22 mouse cellular contexts compared by ENCODE assay signal in genomic region chr16:38294685-38295348, GRCm38 (mm10). TPM values are rescaled to one million over a fixed set of nuclear protein-coding genes. Genes with fewer than 3 reads are reported as not detected.
A peak's percentile ranks its signal among the peaks of the same experiment; 100 is the strongest.
DNase-seq lines count a peak whose midpoint lies in the region; ATAC-seq and TF ChIP-seq lines count a peak whose summit lies in the region.
"Had no signal": no experiment of that assay in that cellular context is flagged by ENCODE, and none has a peak within 500 bp of the region (broad histone marks: within the 10 kb centered on the region; RNA-seq: fewer than 3 reads in every experiment).

Gene Nr1i2, minus strand, starts transcription at chr16:38294824.

- TF ChIP-seq EP300 in liver, postnatal 0 days (IDR thresholded peaks at IDR 0.05; ENCODE audit: low read depth), result peak; percentile 39; the same call in 1 of the 2 replicates

- H3K36me3 ChIP-seq in kidney, embryonic 14.5 days (ENCODE audit: control insufficient read depth, insufficient read depth, low read length), result no peaks in the 10 kb centered on the region
- no peaks in the 10 kb centered on the region for H3K36me3 ChIP-seq in intestine, embryonic 16.5 days (ENCODE audit: control insufficient read depth, insufficient read depth, low read length)
- no peaks in the 10 kb centered on the region for H3K36me3 ChIP-seq in liver, postnatal 0 days (replicated peaks; ENCODE audit: insufficient read depth, low read length)
- no peaks in the 10 kb centered on the region for H3K36me3 ChIP-seq in neural tube, embryonic 15.5 days
- H3K36me3 ChIP-seq in limb, embryonic 10.5 days, result no peaks in the 10 kb centered on the region
- H3K36me3 ChIP-seq: embryonic facial prominence, embryonic 13.5 days; forebrain, embryonic 12.5 days; heart, embryonic 13.5 days; midbrain, embryonic 12.5 days had no signal

- no peak within 1 kb of the TSS for H3K27ac ChIP-seq in kidney, embryonic 14.5 days (ENCODE audit: low read depth, low read length)
- peak within 1 kb of the TSS; percentile 94 for H3K27ac ChIP-seq in intestine, embryonic 16.5 days (ENCODE audit: low read length)
- peak within 1 kb of the TSS; percentile 83 for H3K27ac ChIP-seq in liver, postnatal 0 days (ENCODE audit: low read depth)
- H3K27ac ChIP-seq in neural tube, embryonic 15.5 days (replicated peaks), result no peak within 1 kb of the TSS
- no peak within 1 kb of the TSS for H3K27ac ChIP-seq in limb, embryonic 10.5 days
- H3K27ac ChIP-seq: embryonic facial prominence, embryonic 13.5 days; forebrain, embryonic 12.5 days; heart, embryonic 13.5 days; midbrain, embryonic 12.5 days had no signal

- no peak for ATAC-seq in kidney, embryonic 14.5 days (ENCODE audit: low FRiP score, low TSS enrichment)
- peak; percentile 94 for ATAC-seq in intestine, embryonic 16.5 days
- peak; percentile 90 for ATAC-seq in liver, postnatal 0 days
- no peak for ATAC-seq in neural tube, embryonic 15.5 days (ENCODE audit: low FRiP score)
- ATAC-seq: inflammation-experienced regulatory T-cells, adult 6 months had no signal

- H3K4me1 ChIP-seq in kidney, embryonic 14.5 days (ENCODE audit: control insufficient read depth, insufficient read depth, low read length), result peaks cover 7% of the 10 kb centered on the region; the same call in 1 of the 2 replicates
- peaks cover 3% of the 10 kb centered on the region; the same call in 1 of the 2 replicates for H3K4me1 ChIP-seq in intestine, embryonic 16.5 days (ENCODE audit: control insufficient read depth, insufficient read depth, low read length)
- peaks cover 8% of the 10 kb centered on the region; the same call in 1 of the 2 replicates for H3K4me1 ChIP-seq in liver, postnatal 0 days (ENCODE audit: insufficient read depth)
- no peaks in the 10 kb centered on the region for H3K4me1 ChIP-seq in neural tube, embryonic 15.5 days
- H3K4me1 ChIP-seq in limb, embryonic 10.5 days, result no peaks in the 10 kb centered on the region
- H3K4me1 ChIP-seq: embryonic facial prominence, embryonic 13.5 days; forebrain, embryonic 12.5 days; midbrain, embryonic 12.5 days had no signal

- TF ChIP-seq CTCF in liver, postnatal 0 days (IDR thresholded peaks at IDR 0.05; ENCODE audit: low read depth), result no peak

- peak; percentile 67 for DNase-seq in kidney, adult 11 months
- peak; percentile 54 to 85 for DNase-seq in kidney, postnatal 25 days
- DNase-seq in liver, postnatal 0 days, result peak; percentile 55
- no peak for DNase-seq in heart, postnatal 4 days
- no peak for DNase-seq in limb, embryonic 10.5 days (ENCODE audit: low spot score)
- DNase-seq: cerebellum, adult 18-20 months; lung, postnatal 14 days; spleen, adult 18-20 months had no signal

- WGBS in kidney, embryonic 14.5 days, result 57% methylated on average over 7 of the region's 7 CpGs
- 37% methylated on average over 7 of the region's 7 CpGs for WGBS in intestine, embryonic 16.5 days
- WGBS in liver, postnatal 0 days (ENCODE audit: insufficient replicate concordance), result 47% methylated on average over 7 of the region's 7 CpGs
- 74% methylated on average over 7 of the region's 7 CpGs for WGBS in neural tube, embryonic 15.5 days
- WGBS in limb, embryonic 10.5 days, result 81% methylated on average over 7 of the region's 7 CpGs

- no peaks in the 10 kb centered on the region for H3K9me3 ChIP-seq in kidney, embryonic 14.5 days (ENCODE audit: control insufficient read depth, low read length)
- no peaks in the 10 kb centered on the region for H3K9me3 ChIP-seq in intestine, embryonic 16.5 days (ENCODE audit: control insufficient read depth, low read length)
- no peaks in the 10 kb centered on the region for H3K9me3 ChIP-seq in liver, postnatal 0 days (ENCODE audit: low read length)
- no peaks in the 10 kb centered on the region for H3K9me3 ChIP-seq in neural tube, embryonic 15.5 days (replicated peaks)
- no peaks in the 10 kb centered on the region for H3K9me3 ChIP-seq in limb, embryonic 10.5 days (replicated peaks)
- H3K9me3 ChIP-seq: embryonic facial prominence, embryonic 13.5 days; forebrain, embryonic 12.5 days; heart, embryonic 13.5 days; midbrain, embryonic 12.5 days had no signal

- no peaks in the 10 kb centered on the region for H3K27me3 ChIP-seq in kidney, embryonic 14.5 days (ENCODE audit: control insufficient read depth, insufficient read depth, low read length)
- no peaks in the 10 kb centered on the region for H3K27me3 ChIP-seq in intestine, embryonic 16.5 days (replicated peaks; ENCODE audit: control insufficient read depth, insufficient read depth, low read length)
- H3K27me3 ChIP-seq in liver, postnatal 0 days (ENCODE audit: insufficient read depth, low read length), result no peaks in the 10 kb centered on the region
- H3K27me3 ChIP-seq in neural tube, embryonic 15.5 days (replicated peaks), result no peaks in the 10 kb centered on the region
- H3K27me3 ChIP-seq in limb, embryonic 10.5 days (ENCODE audit: low read depth, poor library complexity, severe bottlenecking), result no peaks in the 10 kb centered on the region
- H3K27me3 ChIP-seq: embryonic facial prominence, embryonic 13.5 days; forebrain, embryonic 12.5 days; heart, embryonic 13.5 days; midbrain, embryonic 12.5 days had no signal

- H3K4me2 ChIP-seq in kidney, embryonic 14.5 days (replicated peaks; ENCODE audit: low read depth, low read length), result no peak within 1 kb of the TSS
- H3K4me2 ChIP-seq in intestine, embryonic 16.5 days (ENCODE audit: low read depth, low read length), result peak within 1 kb of the TSS; percentile 53
- peak within 1 kb of the TSS; percentile 60 for H3K4me2 ChIP-seq in liver, postnatal 0 days (ENCODE audit: low read depth, low read length)
- H3K4me2 ChIP-seq in neural tube, embryonic 15.5 days, result no peak within 1 kb of the TSS
- H3K4me2 ChIP-seq: embryonic facial prominence, embryonic 13.5 days; forebrain, embryonic 12.5 days; heart, embryonic 13.5 days; midbrain, embryonic 12.5 days had no signal

- no peak within 1 kb of the TSS for H3K9ac ChIP-seq in kidney, embryonic 14.5 days (ENCODE audit: low read depth, low read length)
- peak within 1 kb of the TSS; percentile 71 for H3K9ac ChIP-seq in intestine, embryonic 16.5 days (ENCODE audit: low read depth, low read length)
- peak within 1 kb of the TSS; percentile 75 for H3K9ac ChIP-seq in liver, postnatal 0 days (replicated peaks)
- H3K9ac ChIP-seq in neural tube, embryonic 15.5 days (replicated peaks), result no peak within 1 kb of the TSS
- H3K9ac ChIP-seq: embryonic facial prominence, embryonic 13.5 days; forebrain, embryonic 12.5 days; heart, embryonic 13.5 days; midbrain, embryonic 12.5 days had no signal

- no peak within 1 kb of the TSS for H3K4me3 ChIP-seq in kidney, embryonic 14.5 days (ENCODE audit: low read length)
- H3K4me3 ChIP-seq in intestine, embryonic 16.5 days (ENCODE audit: low read length), result peak within 1 kb of the TSS; percentile 55
- H3K4me3 ChIP-seq in liver, postnatal 0 days (ENCODE audit: low read depth, low read length), result peak within 1 kb of the TSS; percentile 49
- H3K4me3 ChIP-seq in neural tube, embryonic 15.5 days (replicated peaks), result no peak within 1 kb of the TSS
- H3K4me3 ChIP-seq in limb, embryonic 10.5 days, result no peak within 1 kb of the TSS
- H3K4me3 ChIP-seq: embryonic facial prominence, embryonic 13.5 days; forebrain, embryonic 12.5 days; heart, embryonic 13.5 days; midbrain, embryonic 12.5 days; myocyte had no signal

RNA-seq across cellular contexts. Expression of gene Nr1i2, which starts in this region (rescaled TPM):
- polyA plus RNA-seq in kidney, embryonic 14.5 days (2014; fragmentation: Nextera tagmentation; extraction: Ambion mirVana), result 0.19 TPM in 1 of 2 replicates, not detected in the other
- 17.4 and 17.9 TPM in 2 replicates for polyA plus RNA-seq in intestine, embryonic 16.5 days (2015; fragmentation: Nextera tagmentation; extraction: Ambion mirVana)
- 13.8 and 14.6 TPM in 2 replicates for polyA plus RNA-seq in liver, postnatal 0 days (2015; fragmentation: Nextera tagmentation; extraction: Ambion mirVana)
- polyA plus RNA-seq in neural tube, embryonic 15.5 days (2015; fragmentation: Nextera tagmentation; extraction: Ambion mirVana), result 0.63 TPM in 1 of 2 replicates, not detected in the other
- not detected for total RNA-seq in heart, postnatal 4 days (2021)
- polyA plus RNA-seq in limb, embryonic 10.5 days (2016; fragmentation: Nextera tagmentation; extraction: Ambion mirVana), result not detected in 2 replicates
- total RNA-seq: hematopoietic stem cell, adult 5-6 weeks; layer of hippocampus, postnatal 25 days; left cerebral cortex, postnatal 36 days had no signal
- polyA plus RNA-seq: brain, embryonic 14.5 days; cortical plate, adult 2 months; embryonic facial prominence, embryonic 13.5 days; forebrain, embryonic 12.5 days; heart, embryonic 13.5 days; inflammation-experienced regulatory T-cells, adult 6 months; midbrain, embryonic 12.5 days; myocyte had no signal

Comparison
In these comparisons a context has a peak if more than half of its experiments do, and no peak if none do; other contexts are left out.
1. DNase-seq: peak in kidney, adult 11 months (single experiment), kidney, postnatal 25 days (2 of 2) and liver, postnatal 0 days (single experiment); none in heart, postnatal 4 days (single experiment) and limb, embryonic 10.5 days (single experiment).
2. ATAC-seq: peak in intestine, embryonic 16.5 days (single experiment) and liver, postnatal 0 days (single experiment); none in kidney, embryonic 14.5 days (single experiment) and neural tube, embryonic 15.5 days (single experiment).
3. H3K27ac ChIP-seq: peak in intestine, embryonic 16.5 days (single experiment) and liver, postnatal 0 days (single experiment); none in kidney, embryonic 14.5 days (single experiment), neural tube, embryonic 15.5 days (single experiment) and limb, embryonic 10.5 days (single experiment).
4. H3K4me2 ChIP-seq: peak in intestine, embryonic 16.5 days (single experiment) and liver, postnatal 0 days (single experiment); none in kidney, embryonic 14.5 days (single experiment) and neural tube, embryonic 15.5 days (single experiment).
5. H3K4me3 ChIP-seq: peak in intestine, embryonic 16.5 days (single experiment) and liver, postnatal 0 days (single experiment); none in kidney, embryonic 14.5 days (single experiment), neural tube, embryonic 15.5 days (single experiment) and limb, embryonic 10.5 days (single experiment).
6. H3K9ac ChIP-seq: peak in intestine, embryonic 16.5 days (single experiment) and liver, postnatal 0 days (single experiment); none in kidney, embryonic 14.5 days (single experiment) and neural tube, embryonic 15.5 days (single experiment).